Mouse (Mus musculus) brain, embryonic 14.5 days (tissue): ENCODE results near the gene Myo15b.

ENCODE experiments used
- CTCF ChIP-seq: fragments of 200-500 bp; IDR thresholded peaks from 2 replicates; pipeline ENCODE4 v1.5.1; 2012; ENCODE audit warnings: inconsistent platforms, mild to moderate bottlenecking, moderate library complexity, borderline replicate concordance; ENCODE audit not compliant: insufficient read depth, insufficient read length; ENCODE audit errors: extremely low read depth
- POLR2A ChIP-seq: fragments of 200-500 bp; IDR thresholded peaks from 2 replicates; pipeline ENCODE4 v1.6.1; 2012; ENCODE audit warnings: mild to moderate bottlenecking, inconsistent platforms, borderline replicate concordance; ENCODE audit not compliant: poor library complexity, insufficient read depth, insufficient read length, severe bottlenecking; ENCODE audit errors: extremely low read depth

GRCm38 (mm10) chr11:115819915-115820623 lies 38.1 kb upstream of the Myo15b start:
- TF ChIP-seq CTCF: no peak
- no peak for TF ChIP-seq POLR2A
